Mouse (Mus musculus): ENCODE data around the gene Zeb2.

Gene Zeb2

DNA sequence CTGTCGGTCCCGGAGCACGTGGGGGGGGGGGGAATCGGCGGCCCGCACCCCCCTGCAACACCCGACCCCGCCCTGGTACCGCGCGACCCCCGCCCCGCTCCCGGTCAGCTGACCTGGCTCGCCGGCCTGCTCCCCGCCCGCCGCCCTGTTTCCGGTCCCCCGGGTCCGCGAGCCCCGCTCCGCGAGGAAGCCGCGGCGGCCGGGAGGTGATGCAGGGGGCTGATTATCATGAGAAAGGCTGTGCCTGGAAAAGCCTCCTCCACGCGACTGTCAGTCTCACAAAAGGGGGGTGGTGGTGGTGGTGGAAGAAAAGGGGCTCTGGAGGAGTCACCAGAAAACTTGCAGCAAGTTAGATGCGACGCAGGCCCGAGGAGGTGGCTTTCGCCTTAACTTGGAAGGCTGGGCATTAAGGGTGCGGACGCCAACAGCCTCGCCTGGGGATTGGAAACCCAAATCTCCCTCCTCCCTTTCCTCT lies at the start of gene Zeb2:
Gene Zeb2, minus strand, starts transcription at position 309 of the 475 bp plus-strand sequence.
- DNase-seq (ENCODE audit: low read depth) = no peak

DNA sequence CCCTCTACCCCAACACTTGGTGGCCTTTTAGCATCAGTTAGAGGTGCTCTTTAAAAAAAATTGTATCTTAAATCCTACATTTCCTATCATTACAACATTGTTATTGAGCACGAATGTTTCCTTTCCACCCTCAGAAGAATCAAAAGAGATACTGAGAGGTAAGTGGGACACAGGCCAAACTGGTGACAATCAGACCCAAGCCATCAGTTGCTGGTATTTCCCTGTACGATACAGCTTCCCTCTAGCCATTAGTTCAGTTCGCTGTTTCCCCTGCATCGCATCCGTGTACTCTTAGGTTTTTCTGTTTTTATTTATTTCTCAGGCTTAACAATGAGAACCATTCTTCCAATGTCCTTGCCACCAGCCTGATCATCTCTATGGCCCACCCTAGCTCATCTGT lies 41.6 kb upstream of the Zeb2 start:
- no peak for DNase-seq (ENCODE audit: low read depth)

DNA sequence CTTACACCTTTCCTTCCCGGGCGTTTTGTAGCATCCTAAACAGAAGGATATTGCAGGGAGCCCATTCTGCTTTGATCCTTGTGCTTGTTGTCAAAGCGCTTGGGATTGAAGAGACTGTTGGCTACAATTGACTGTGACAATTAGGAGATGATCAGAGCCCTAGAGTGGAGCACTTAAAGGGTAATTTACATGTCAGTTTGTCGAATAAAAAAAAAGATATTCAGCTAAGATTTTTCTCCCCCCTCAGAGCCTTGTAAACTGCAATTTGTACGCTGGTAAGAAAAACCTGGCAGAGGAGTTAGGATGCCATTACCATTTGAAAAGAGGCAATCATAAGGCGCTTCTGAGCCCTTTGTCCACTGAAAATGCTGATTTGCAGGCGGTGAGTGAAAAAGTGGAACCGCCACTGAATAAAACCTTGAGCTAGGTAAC lies 41.2 kb upstream of the Zeb2 start:
- DNase-seq (ENCODE audit: low read depth) = no peak

DNA sequence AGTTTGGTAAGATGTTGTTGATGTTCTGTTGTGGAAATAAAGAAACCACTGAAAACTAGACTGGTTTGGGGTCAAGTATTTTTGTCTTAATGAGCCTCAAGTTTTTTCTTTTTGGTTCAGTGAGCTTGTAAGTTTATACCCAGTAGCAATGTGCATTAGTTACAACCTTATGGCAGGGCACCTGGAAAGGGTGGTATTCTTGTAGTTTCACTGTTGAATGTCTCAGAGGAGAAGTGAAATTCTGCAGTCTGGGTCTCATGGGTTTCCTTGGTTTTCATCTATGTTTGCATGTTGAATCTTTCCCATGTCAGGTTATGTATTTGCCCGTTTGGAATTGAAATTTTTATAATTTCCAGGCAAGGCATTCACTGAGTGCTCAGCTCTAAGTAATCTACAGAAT lies 36.1 kb upstream of the Zeb2 start:
- DNase-seq (ENCODE audit: low read depth) = no peak

DNA sequence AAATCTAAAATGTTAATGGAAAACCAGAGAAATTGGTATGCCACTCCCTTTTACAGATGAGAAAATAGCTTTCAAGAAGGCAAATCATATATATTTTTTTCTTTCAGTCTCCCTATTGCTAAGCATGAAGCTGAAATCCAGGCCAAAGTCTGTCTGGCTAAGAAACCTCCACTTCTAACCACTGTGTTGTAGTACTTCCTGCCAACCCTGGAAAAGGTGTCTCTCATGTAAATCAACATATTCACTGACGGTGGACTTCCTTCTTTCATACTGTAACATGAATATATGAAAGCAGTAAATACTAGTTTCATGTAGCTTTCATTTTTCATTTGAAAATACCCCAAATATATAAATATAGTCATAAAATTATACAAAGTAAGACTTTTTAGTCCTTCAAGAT lies 26.0 kb upstream of the Zeb2 start:
- no peak for DNase-seq (ENCODE audit: low read depth)

DNA sequence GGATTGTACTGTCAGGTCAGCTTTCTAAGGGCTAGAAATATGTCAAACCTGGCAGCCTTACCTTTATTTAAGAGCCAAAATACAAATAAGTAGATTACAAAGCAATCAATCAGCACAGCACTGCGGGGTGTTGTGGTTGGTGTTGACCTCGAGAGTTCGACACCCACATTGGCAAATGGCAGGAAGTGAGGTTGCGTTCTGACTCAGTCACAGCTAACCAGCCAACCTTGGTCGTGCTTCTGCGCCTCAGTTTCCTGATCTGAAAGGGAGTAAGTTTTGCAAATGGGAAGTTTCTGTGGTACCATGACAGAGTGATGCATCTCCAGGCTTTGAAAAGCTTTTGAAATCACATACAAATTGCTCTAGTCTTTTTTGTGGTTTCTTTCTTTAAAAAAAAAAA lies 21.7 kb upstream of the Zeb2 start:
- no peak for DNase-seq (ENCODE audit: low read depth)

DNA sequence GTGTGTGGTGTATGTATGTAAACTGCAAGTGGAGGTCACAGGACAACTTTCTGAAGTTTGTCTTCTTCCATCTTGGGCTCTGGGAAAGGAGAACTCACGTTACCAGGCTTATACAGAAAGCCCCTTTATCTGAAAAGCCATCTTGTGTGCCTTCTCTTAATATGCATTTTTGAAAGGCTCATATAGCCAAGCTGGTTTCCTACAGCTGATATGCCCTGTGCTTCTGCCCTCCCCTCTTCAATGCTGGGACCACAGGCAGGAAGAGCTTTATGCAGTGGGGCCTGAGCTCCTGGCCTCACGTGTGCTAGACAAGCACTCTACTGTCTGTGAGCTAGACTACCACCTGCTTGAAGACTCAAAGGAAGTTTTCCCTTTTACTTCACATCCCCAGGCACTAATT lies 19.6 kb upstream of the Zeb2 start:
- DNase-seq (ENCODE audit: low read depth) = no peak

DNA sequence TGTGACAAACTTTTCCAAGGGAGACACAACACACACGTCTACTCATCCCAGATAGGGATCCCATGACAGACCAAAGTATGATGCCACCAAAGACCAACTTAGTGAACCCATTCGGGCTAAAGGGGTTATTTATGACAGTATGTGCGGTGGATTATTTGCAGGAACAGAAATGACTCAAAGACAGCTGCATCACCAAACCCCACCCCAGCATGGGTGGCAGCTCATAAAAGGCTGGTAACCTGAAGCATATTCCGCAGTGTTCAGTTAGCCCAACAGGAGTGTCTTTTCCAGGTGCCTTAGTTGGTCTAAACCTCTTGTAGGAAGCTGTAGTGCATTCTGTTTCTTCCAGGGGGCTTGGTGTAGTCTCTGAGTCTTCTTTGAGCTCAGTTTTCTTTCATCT lies 16.0 kb upstream of the Zeb2 start:
- DNase-seq (ENCODE audit: low read depth) = no peak

DNA sequence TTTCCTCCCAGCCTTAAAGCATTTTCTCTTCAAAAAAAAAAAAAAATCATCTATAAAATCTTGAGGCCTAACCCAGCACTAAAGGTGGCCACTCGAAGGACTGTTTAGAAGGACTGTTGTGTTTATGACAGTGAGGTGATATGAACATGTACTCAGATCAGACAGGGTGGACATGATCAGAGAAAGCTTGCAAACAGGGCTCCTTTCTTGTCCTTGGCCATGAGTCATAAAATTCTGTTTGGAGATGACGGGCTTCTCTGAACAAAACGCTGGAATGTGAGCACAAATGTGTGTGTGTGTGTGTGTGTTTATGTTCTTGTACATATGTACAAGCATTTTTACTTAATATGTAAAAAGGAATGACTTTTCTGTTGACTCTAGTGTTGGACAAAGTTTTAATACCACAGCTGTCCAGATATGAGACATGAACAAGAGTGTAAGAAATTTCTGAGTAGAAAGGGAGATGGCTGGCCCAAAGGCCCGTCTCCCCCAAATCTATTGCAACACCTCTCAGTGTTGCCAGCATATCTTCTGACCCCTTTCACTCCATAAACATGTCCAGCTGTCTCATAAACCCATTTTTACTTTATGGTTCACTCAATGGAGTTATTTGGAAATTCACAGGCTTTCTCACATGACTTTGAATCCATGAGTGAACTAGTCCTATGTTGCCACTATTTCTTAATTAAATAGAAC lies 13.4 kb upstream of the Zeb2 start:
- no peak for DNase-seq (ENCODE audit: low read depth)

DNA sequence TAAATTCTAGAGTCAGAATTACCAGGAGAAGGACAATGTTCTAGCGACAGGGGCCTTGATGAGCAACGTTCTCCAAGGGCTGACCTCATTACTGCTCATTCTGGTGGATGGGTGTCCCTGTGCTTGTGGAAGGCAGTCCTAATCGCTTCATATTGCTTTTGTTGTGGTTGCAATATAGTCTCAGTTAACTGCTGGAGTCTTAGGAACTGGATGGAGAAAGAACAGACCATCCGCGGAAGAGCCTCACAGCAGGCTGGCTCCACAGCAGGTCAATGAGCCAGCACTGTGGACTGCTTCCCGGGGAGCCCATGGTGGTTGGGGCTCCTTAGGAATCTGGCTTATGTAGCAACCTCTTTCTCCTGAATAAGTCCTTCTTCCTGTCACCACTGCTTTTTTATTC lies 12.4 kb upstream of the Zeb2 start:
- no peak for DNase-seq (ENCODE audit: low read depth)

DNA sequence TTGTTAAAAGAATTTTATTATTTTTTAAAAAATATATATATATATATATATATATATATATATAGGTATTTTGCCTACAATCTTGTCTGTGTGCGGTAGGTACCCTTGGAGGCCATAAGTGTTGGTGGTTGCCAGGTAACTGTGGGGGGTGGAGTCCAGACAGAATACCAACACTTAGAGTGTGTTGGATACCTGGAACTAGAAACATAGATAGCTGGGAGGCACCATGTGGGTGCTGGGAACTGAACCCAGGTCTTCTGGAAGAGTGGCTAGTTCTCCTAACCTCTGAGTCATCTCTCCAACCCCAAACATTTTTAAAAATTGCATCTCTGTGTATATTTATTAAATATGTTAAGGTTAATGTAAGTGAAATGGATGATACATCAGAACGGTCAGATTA lies 11.5 kb upstream of the Zeb2 start:
- no peak for DNase-seq (ENCODE audit: low read depth)

DNA sequence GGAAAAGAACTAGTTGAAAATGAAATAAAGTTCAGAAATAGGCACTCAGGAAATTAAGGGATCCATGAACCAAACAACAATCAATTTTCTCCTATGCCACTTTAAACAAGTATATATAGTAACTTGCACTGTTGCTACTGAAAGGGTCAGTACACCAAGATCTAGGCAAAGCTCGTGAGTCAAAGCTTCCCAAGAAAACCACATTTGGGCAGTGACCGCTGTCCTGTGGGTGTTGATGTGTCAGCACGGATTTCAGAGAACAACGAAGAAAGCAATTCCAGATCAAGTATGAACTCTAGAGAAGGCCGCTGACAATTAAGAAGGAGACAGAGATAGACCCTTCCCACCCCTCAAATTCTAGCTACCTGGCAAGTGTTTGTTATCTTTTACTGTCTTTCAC lies 9.2 kb upstream of the Zeb2 start:
- DNase-seq (ENCODE audit: low read depth) = no peak

DNA sequence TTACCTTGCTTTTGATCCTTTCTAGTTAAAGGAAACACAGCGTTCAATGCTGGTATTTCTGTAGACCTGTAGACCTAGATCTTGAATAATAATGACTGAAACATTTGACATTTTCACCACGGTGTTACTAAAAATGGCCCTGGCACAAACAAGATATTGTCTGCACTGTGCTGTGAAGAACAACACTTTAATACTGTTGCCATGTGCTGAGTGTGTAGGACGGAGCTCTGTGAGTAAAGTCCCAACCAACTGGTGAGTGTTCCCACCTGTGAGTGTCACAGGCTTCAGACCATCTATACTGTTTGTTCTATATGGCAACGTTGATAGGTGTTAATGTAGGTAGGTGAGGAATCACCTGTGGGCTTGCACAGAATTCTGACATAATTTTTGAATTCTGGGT lies 8.0 kb upstream of the Zeb2 start:
- DNase-seq (ENCODE audit: low read depth) = no peak

DNA sequence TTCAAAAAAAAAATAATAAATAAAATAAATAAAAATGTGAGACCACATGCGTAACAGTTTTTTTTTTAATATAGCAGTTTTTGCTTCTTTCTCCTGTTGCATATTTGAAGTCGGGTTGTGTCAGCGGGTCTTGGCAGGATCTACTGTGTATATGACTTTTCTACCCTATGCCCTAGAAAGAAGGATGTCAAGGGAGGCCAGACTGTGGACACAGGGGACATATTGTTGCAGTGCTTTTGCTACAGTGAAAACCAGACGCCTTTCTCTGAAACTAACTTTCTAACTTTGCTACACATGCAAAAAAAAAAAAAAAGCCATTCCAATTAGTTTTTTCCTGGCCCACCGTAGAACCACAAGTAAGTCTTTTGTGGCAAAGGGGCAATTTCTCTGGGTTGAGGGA lies 6.3 kb upstream of the Zeb2 start:
- no peak for DNase-seq (ENCODE audit: low read depth)

DNA sequence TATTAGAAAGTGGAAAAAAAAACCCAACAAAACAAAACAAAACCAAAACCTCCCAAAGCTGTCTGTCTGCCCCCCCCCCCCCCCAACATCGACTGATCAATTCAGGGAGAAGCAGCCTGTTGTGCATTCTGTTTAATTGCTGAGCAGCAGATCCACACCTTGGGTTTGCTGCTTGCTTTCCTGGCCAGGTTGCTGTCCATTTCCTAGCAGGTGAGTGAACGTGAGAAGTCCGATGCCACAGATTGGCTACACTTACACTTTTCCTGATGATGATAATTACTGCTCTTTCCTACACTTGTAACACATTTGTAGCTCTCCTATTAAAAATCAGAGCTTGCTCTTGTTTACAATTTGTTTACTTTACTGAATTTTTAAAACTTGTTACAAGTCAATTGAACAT lies 926 bp upstream of the Zeb2 start:
- no peak for DNase-seq (ENCODE audit: low read depth)

DNA sequence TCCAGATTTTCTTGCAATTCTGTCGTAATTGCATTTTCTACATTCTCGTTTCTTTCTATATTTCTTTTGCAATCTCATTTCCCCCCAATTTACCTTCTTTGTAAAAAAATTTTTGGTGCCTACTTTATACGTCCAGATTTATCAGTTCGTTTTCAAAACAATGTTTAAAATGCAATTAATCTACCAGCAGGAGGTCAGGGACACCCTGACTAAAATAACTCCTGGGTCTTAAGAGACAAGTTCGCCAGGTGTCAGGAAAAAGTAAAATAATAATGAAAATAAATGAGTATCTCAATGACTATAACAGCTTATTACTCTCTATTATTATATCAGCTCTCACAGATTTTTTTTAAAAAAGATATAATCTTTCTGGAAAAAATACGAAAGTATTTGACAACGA lies 397 bp upstream of the Zeb2 start:
- DNase-seq (ENCODE audit: low read depth) = no peak

DNA sequence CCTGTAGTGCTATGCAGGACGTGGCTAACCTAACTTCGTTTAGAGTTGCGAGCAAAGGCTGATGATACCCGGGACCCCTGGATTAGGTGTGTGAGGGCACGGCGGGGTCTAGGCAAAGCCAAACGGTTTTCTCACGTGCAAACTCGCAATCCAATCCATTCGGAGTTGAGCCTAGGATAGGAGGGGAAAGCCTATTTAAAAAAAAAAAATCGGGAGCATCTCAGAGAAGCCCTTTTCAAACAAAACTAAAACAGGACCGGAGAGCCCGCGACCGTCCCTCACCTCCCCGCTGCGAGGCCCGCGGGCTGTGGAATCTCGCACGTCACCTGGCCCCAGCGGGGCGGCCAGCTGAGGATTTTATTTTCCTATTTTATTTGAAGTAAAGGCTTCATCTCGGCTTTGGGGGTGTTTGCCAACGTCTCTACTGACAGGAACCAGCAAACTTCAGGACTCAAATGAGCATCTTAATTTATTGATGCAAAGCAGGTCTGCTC lies 617 bp downstream of the Zeb2 start:
- no peak for DNase-seq (ENCODE audit: low read depth)

DNA sequence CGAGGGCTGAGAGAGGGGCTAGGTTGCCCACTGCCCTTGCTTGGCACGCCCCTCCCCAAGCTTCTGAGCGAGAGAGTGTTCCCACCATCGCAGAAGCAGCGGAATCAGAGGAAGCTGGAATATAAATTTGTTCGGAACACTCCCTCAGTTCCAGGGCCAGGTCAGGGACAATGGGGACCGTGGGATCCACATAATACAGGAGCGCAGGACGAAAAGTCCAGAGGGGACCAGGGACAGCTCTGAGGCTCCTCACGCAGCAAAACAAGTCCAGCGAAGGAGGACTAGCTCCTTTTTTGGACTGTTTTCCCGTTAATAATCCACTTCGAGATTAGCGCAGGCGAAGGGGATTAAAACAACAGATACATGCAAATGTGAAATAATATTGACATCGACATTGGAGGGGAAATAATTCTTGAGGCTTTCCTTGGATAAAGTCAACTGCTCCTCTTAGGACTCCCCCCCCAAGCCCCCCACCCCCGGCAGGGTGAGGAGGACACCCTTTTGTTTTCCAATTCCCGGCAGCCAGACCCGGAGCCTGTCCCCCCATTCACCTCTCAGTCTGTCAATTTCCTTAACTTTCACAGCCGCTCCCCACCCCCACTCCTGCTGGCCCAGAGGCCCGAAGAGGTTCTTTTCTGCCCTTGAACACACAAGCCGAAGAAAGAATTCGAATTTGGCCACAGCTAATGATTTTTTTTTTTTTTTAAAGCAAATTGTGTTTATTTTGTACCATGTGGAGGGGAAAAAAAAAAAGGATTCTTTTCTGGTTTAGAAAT lies 1.3 kb downstream of the Zeb2 start:
- no peak for DNase-seq (ENCODE audit: low read depth)

DNA sequence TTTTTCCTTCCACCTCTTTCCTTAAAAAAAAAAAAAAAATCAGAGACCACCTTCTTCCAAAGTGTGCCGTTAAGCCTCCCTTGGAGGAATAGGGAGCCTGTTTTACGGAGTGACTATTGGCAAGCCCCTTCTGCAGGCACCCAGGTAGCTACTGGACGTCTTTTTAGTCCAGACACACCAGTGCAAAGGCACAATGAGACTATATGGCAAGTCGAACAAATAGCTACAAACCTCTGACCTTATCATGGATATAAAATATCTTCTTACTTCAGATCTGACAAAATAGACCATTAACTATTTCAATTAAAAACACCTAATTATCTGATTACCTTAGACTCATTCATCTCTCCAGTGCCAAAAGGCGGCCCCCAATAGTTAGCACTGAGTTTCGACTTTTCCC lies 2.0 kb downstream of the Zeb2 start:
- DNase-seq (ENCODE audit: low read depth) = no peak

DNA sequence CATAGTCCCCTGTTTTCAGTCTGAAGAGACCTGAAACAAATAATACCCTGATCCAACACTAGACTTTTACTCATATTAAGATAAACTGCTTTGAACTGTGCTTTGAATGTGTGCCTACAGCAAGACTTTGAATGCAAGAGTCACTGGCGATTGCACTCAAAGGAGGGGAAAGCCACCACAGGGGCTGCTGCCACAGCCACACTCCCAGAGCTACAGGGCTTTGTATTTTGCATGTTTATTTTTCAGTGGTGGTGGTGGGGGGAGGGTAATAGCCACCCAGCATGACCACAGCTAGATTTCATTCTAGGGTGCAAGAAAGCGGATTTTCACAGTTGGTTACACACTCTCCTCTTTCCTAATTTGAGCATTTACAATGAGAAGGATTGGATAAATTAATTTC lies 2.6 kb downstream of the Zeb2 start:
- no peak for DNase-seq (ENCODE audit: low read depth)

DNA sequence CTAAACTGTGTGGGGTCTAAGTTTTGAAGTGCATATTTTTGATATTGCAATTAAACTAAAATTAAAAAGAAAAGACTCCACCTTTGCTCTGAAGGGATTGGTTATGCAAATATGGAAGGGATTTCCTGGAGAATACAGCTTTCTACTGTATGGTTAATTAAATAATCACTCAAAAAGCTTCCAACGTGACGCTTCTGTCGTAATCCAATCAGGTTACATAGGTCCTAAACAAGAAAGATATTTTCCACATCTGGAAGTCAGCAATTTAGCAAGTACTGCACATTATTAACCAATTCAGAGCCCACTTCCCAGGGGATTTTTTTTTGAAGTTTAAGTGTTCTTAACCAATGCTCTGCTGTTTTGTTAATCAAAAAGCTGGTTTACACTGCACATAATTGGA lies 3.3 kb downstream of the Zeb2 start:
- DNase-seq (ENCODE audit: low read depth) = no peak

DNA sequence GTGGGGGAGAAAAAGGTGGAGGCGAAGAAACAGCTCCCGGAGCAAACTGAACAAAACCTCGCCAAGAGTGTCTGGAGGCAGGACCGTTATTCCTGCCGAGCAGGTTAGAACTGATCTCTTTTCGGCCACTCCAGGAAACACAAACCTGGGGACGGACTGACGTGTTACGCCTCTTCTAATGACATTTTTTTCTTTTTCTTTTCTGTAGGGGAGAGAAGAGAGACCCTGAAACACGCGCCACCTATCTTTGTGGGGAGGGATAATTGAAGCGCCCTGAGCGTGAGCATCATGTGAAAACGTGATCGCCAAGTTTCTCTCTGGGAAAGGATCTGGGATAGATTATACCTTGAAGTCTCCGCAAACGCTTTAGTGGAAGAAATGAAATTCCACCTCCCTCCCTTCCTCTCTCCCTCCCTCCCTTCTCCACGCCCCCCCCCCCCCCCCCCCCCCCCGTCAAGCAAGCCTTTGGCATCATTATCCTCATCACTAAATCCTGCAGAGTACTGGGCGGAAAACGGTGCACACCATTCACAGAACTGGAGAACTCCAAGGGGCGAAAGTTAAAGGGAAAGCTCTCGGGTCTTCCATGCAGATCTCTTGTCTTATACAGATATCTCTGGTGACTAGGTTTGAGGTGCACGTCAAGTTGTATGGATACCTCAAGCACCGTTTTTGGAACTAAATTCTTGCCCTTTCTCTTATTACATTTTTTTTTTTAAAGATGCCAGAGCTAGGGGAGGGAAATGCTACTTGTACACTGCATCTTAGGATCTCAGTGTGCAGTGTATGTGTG lies 4.1 kb downstream of the Zeb2 start:
- no peak for DNase-seq (ENCODE audit: low read depth)
